Mouse (Mus musculus): ENCODE results near the gene Sbds. TPM values are rescaled to one million over a fixed set of nuclear protein-coding genes. Genes with fewer than 3 reads are reported as not detected.

Sbds gene
- polyA plus RNA-seq (2012; rRNA removed) = 16.9 and 18.7 TPM in 2 replicates

- peak; percentile 98 to 99 for DNase-seq (ENCODE audit: low read depth in 1 of 2, low spot score in 2 of 2)
- Histone ChIP-seq H3K36me3 (ENCODE audit: control insufficient read depth, insufficient read depth, low read length) (peaks cover 25% of the 10 kb centered on the region), H3K27me3 (ENCODE audit: control insufficient read depth, insufficient read depth, low read length) (no peaks in the 10 kb centered on the region), H3K27ac (ENCODE audit: insufficient read depth, low read length) (peak within 1 kb of the TSS; percentile 91), H3K4me1 (ENCODE audit: control insufficient read depth, insufficient read depth, insufficient read length) (peaks cover 2% of the 10 kb centered on the region; the same call in 1 of the 2 replicates), H3K4me3 (ENCODE audit: extremely low read depth, insufficient read depth, insufficient read length) (peak within 1 kb of the TSS; percentile 84)
- WGBS = under 1% methylated on average over 52 of the region's 52 CpGs
- TF ChIP-seq POLR2A (IDR thresholded peaks at IDR 0.05; ENCODE audit: low read depth, low read length) (peak; percentile 93), CTCF (IDR thresholded peaks at IDR 0.05; ENCODE audit: extremely low read depth, insufficient read depth, insufficient read length, insufficient replicate concordance) (no peak)
These were observed at the start of gene Sbds, which contains the start of gene Tyw1 for GRCm38 (mm10) chr5:130255017-130255720. TSS of gene Sbds (minus strand) at chr5:130255530. TSS of gene Tyw1 (plus strand) at chr5:130255619.

DNA sequence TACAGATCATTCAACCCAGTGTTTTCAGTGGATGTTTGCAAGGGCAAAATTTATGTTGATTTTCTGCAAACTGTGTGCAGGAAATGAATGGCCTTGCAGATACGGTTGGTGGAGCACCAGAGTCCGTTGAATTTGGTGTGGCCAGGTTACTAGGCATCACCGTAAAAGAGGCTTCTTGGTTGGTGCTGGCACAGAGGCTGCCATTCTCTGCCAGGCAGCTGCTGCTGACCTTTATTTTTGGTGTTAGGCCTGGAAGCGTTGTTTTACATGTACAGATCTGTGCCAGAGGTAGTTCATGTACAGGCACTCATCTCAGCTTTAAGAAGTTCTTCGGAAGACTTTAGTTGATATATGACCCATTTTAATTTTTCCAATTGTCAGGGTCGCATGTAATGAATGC lies 48.3 kb upstream of the Sbds start:
- Histone ChIP-seq H3K36me3 (ENCODE audit: control insufficient read depth, insufficient read depth, low read length) (peaks cover 23% of the 10 kb centered on the region), H3K27me3 (ENCODE audit: control insufficient read depth, insufficient read depth, low read length) (no peaks in the 10 kb centered on the region), H3K4me1 (ENCODE audit: control insufficient read depth, insufficient read depth, insufficient read length) (no peaks in the 10 kb centered on the region), H3K27ac (ENCODE audit: insufficient read depth, low read length) (no peak overlapping the region), H3K4me3 (ENCODE audit: extremely low read depth, insufficient read depth, insufficient read length) (no peak overlapping the region)
- 94% methylated on average over 6 of the region's 6 CpGs for WGBS
- no peak for DNase-seq (ENCODE audit: low read depth in 1 of 2, low spot score in 2 of 2)
- TF ChIP-seq POLR2A (IDR thresholded peaks at IDR 0.05; ENCODE audit: low read depth, low read length) = no peak
- TF ChIP-seq CTCF (IDR thresholded peaks at IDR 0.05; ENCODE audit: extremely low read depth, insufficient read depth, insufficient read length, insufficient replicate concordance) = no peak

- H3K4me3 ChIP-seq (ENCODE audit: extremely low read depth, insufficient read depth, insufficient read length) = no peak overlapping the region
- no peaks in the 10 kb centered on the region for H3K4me1 ChIP-seq (ENCODE audit: control insufficient read depth, insufficient read depth, insufficient read length)
- no peaks in the 10 kb centered on the region for H3K27me3 ChIP-seq (ENCODE audit: control insufficient read depth, insufficient read depth, low read length)
- DNase-seq (ENCODE audit: low read depth in 1 of 2, low spot score in 2 of 2) = no peak
- 95% methylated on average over 8 of the region's 8 CpGs for WGBS
- H3K27ac ChIP-seq (ENCODE audit: insufficient read depth, low read length) = no peak overlapping the region
- no peak for TF ChIP-seq POLR2A (IDR thresholded peaks at IDR 0.05; ENCODE audit: low read depth, low read length)
- TF ChIP-seq CTCF (IDR thresholded peaks at IDR 0.05; ENCODE audit: extremely low read depth, insufficient read depth, insufficient read length, insufficient replicate concordance) = no peak
- peaks cover 24% of the 10 kb centered on the region for H3K36me3 ChIP-seq (ENCODE audit: control insufficient read depth, insufficient read depth, low read length)
These were observed 44.2 kb upstream of the Sbds start for GRCm38 (mm10) chr5:130299526-130299925.

DNA sequence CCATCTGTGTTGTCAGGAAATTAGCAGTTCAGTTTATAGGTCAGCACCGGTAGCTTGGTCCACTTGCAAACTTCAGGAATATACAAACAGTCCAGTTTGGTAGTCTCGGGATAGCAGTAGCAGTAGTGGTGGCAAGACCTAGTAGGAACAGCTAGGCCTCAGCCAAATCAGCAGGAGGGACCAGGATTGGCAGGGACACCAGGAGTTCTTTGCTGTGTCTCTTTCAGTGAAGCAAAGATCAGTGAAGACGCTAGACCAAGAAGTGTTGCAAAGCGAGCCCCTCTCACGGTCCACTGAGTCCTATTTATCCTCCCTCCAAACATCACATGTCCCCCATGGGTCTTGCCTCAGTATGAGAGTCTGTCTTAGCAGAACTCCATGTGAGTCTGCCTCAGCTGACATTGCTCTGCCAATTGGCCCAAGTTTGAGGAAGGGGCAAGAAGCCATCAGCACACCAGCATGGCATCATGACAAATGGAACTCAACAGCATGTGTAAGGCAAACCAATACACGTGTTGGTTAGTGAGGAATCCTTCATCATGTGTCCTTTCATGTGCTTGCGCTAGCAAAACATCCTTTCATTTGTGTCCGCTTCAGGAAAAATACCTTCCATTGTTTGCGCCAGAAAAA lies 43.6 kb upstream of the Sbds start:
- no peak for TF ChIP-seq POLR2A (IDR thresholded peaks at IDR 0.05; ENCODE audit: low read depth, low read length)
- no peak for TF ChIP-seq CTCF (IDR thresholded peaks at IDR 0.05; ENCODE audit: extremely low read depth, insufficient read depth, insufficient read length, insufficient replicate concordance)
- Histone ChIP-seq H3K4me1 (ENCODE audit: control insufficient read depth, insufficient read depth, insufficient read length) (no peaks in the 10 kb centered on the region), H3K4me3 (ENCODE audit: extremely low read depth, insufficient read depth, insufficient read length) (no peak overlapping the region), H3K27me3 (ENCODE audit: control insufficient read depth, insufficient read depth, low read length) (no peaks in the 10 kb centered on the region), H3K27ac (ENCODE audit: insufficient read depth, low read length) (no peak overlapping the region), H3K36me3 (ENCODE audit: control insufficient read depth, insufficient read depth, low read length) (peaks cover 22% of the 10 kb centered on the region)
- 95% methylated on average over 9 of the region's 9 CpGs for WGBS
- no peak for DNase-seq (ENCODE audit: low read depth in 1 of 2, low spot score in 2 of 2)

DNA sequence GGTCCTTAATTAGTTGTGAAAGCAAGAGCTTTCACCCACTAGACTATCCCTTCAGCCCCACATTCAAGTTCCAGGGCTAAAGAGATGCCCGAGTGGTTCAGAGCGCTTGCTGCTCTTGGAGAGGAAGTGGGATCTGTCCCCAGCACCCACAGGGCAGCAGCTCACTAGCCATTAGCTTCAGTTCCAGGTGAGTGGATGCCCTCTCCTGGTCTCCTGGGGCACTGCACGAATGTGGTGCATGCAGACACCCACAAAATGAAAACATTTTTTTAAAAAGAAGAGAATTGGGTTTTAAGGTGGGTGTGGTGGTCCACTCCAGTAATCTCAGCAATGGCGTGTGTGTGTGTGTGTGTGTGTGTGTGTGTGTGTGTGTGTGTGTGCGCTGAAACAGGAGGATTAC lies 40.7 kb upstream of the Sbds start:
- 91% methylated on average over 5 of the region's 5 CpGs for WGBS
- H3K27me3 ChIP-seq (ENCODE audit: control insufficient read depth, insufficient read depth, low read length) = no peaks in the 10 kb centered on the region
- peaks cover 23% of the 10 kb centered on the region for H3K36me3 ChIP-seq (ENCODE audit: control insufficient read depth, insufficient read depth, low read length)
- H3K4me3 ChIP-seq (ENCODE audit: extremely low read depth, insufficient read depth, insufficient read length) = no peak overlapping the region
- no peak overlapping the region for H3K27ac ChIP-seq (ENCODE audit: insufficient read depth, low read length)
- TF ChIP-seq CTCF (IDR thresholded peaks at IDR 0.05; ENCODE audit: extremely low read depth, insufficient read depth, insufficient read length, insufficient replicate concordance) (no peak), POLR2A (IDR thresholded peaks at IDR 0.05; ENCODE audit: low read depth, low read length) (no peak)
- DNase-seq (ENCODE audit: low read depth in 1 of 2, low spot score in 2 of 2) = no peak
- no peaks in the 10 kb centered on the region for H3K4me1 ChIP-seq (ENCODE audit: control insufficient read depth, insufficient read depth, insufficient read length)

DNA sequence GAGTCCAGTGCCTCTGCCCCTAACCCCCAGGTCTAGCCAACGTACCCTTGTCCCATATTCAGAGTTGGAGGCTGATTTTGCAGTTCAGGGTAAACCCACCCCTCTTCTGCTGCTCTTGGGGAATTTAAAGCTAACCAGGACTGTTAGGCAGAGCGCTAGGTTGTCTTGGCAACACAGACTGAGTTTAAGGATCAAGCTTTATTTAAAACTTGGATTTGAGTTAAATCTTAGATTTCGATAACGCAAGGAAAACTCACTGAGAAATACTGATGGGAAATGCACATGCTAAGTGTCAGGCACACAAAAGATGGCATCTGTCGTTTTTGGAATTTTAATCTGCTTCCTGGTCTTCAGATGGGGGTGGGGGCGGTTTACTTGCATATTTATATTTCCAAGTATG lies 39.3 kb upstream of the Sbds start:
- Histone ChIP-seq H3K4me1 (ENCODE audit: control insufficient read depth, insufficient read depth, insufficient read length) (no peaks in the 10 kb centered on the region), H3K27me3 (ENCODE audit: control insufficient read depth, insufficient read depth, low read length) (no peaks in the 10 kb centered on the region), H3K36me3 (ENCODE audit: control insufficient read depth, insufficient read depth, low read length) (peaks cover 19% of the 10 kb centered on the region), H3K4me3 (ENCODE audit: extremely low read depth, insufficient read depth, insufficient read length) (no peak overlapping the region), H3K27ac (ENCODE audit: insufficient read depth, low read length) (no peak overlapping the region)
- no peak for TF ChIP-seq POLR2A (IDR thresholded peaks at IDR 0.05; ENCODE audit: low read depth, low read length)
- TF ChIP-seq CTCF (IDR thresholded peaks at IDR 0.05; ENCODE audit: extremely low read depth, insufficient read depth, insufficient read length, insufficient replicate concordance) = no peak
- no peak for DNase-seq (ENCODE audit: low read depth in 1 of 2, low spot score in 2 of 2)
- 90% methylated on average over 6 of the region's 6 CpGs for WGBS

DNA sequence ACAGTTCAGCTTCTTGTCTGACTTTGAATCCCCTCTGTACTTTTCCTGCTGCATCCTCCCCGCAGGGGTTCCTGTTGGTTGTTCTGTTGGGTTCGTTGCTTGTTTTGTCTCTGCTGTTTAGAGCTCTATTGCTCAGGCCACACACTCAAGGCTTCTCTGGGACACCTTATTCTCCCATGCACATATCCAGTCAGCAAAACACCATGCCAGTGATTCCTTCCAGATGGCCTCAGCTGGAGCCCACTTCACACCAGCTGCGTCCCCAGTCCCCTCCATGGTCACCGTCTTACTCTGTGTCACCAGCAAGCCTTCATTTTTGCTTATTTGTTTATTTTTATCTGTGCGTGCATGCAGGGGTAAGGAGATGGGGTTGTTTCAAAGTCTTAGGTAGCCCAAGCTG lies 38.6 kb upstream of the Sbds start:
- TF ChIP-seq CTCF (IDR thresholded peaks at IDR 0.05; ENCODE audit: extremely low read depth, insufficient read depth, insufficient read length, insufficient replicate concordance) (no peak), POLR2A (IDR thresholded peaks at IDR 0.05; ENCODE audit: low read depth, low read length) (no peak)
- H3K27ac ChIP-seq (ENCODE audit: insufficient read depth, low read length) = no peak overlapping the region
- no peaks in the 10 kb centered on the region for H3K4me1 ChIP-seq (ENCODE audit: control insufficient read depth, insufficient read depth, insufficient read length)
- 96% methylated on average over 5 of the region's 5 CpGs for WGBS
- H3K36me3 ChIP-seq (ENCODE audit: control insufficient read depth, insufficient read depth, low read length) = peaks cover 20% of the 10 kb centered on the region
- no peaks in the 10 kb centered on the region for H3K27me3 ChIP-seq (ENCODE audit: control insufficient read depth, insufficient read depth, low read length)
- no peak for DNase-seq (ENCODE audit: low read depth in 1 of 2, low spot score in 2 of 2)
- no peak overlapping the region for H3K4me3 ChIP-seq (ENCODE audit: extremely low read depth, insufficient read depth, insufficient read length)

Measured in spleen, adult 2 months (tissue).